Mouse (Mus musculus) monocyte, adult 5-6 weeks (primary cell): ENCODE measurements around the gene Dedd. TPM values are rescaled to one million over a fixed set of nuclear protein-coding genes. Genes with fewer than 3 reads are reported as not detected.

Experiments
- ATAC-seq: fragments of 153-309, 156-312 bp; replicated peaks from 2 replicates; pipeline ENCODE4 v1.8.0; 2017; ENCODE audit warnings: mild to moderate bottlenecking; ENCODE audit not compliant: low TSS enrichment, insufficient number of reproducible peaks, severe bottlenecking, poor library complexity, low FRiP score
- total RNA-seq: library from RNA; stranded (forward); fragments of 200-1000, 200-491, 200-594 nt; gene quantifications from 3 replicates; pipeline ENCODE4 v1.2.3, GENCODE M21; 2017

The Dedd gene
- total RNA-seq, 1 experiment from 2014 or later, result 12.6 TPM

GRCm38 (mm10) chr1:171388376-171389102 is 59.6 kb downstream of the Dedd start, which contains the start of gene Arhgap30:
Gene Arhgap30, plus strand, starts transcription at chr1:171388954.
- peak; percentile 88 for ATAC-seq

- peak; percentile 81 for ATAC-seq
These were observed 61.2 kb downstream of the Dedd start for GRCm38 (mm10) chr1:171390101-171390500.

Other genes starting within 250 kb of the Dedd start
- gene Cfap126, start 215.2 kb upstream of the Dedd start, total RNA-seq, result 1.4 to 6.2 TPM (median 1.6 TPM) in 3 replicates
- gene Sdhc, start 178.5 kb upstream of the Dedd start, total RNA-seq, result 15.7 to 38.4 TPM (median 25.1 TPM) in 3 replicates
- not detected in 3 replicates for gene Mpz, start 178.4 kb upstream of the Dedd start, total RNA-seq
- gene Pcp4l1, start 132.9 kb upstream of the Dedd start, total RNA-seq, result 0.29 to 2.0 TPM in 2 of 3 replicates, not detected in the other
- 0.19 to 0.86 TPM in 2 of 3 replicates, not detected in the other for gene Nr1i3, start 115.2 kb upstream of the Dedd start, total RNA-seq
- gene Tomm40l, start 106.6 kb upstream of the Dedd start, total RNA-seq, result 5.0 to 10.2 TPM (median 9.3 TPM) in 3 replicates
- not detected in 3 replicates for gene Apoa2, start 104.1 kb upstream of the Dedd start, total RNA-seq
- 875 to 1,050 TPM (median 955 TPM) in 3 replicates for gene Fcer1g, start 94.8 kb upstream of the Dedd start, total RNA-seq
- gene Adamts4, start 78.7 kb upstream of the Dedd start, total RNA-seq, result not detected in 3 replicates
- gene Ndufs2, start 77.8 kb upstream of the Dedd start, total RNA-seq, result 172 to 231 TPM (median 231 TPM) in 3 replicates
- 32.4 to 35.5 TPM (median 34.3 TPM) in 3 replicates for gene B4galt3, start 58.8 kb upstream of the Dedd start, total RNA-seq
- 9.2 to 14.2 TPM (median 11.1 TPM) in 3 replicates for gene Ppox, start 48.0 kb upstream of the Dedd start, total RNA-seq
- gene Usp21, start 41.2 kb upstream of the Dedd start, total RNA-seq, result 8.1 to 12.6 TPM (median 11.2 TPM) in 3 replicates
- 46.7 to 66.9 TPM (median 63.4 TPM) in 3 replicates for gene Ufc1, start 34.1 kb upstream of the Dedd start, total RNA-seq
- gene Nit1, start 16.5 kb downstream of the Dedd start, total RNA-seq, result 35.1 to 41.2 TPM (median 36.1 TPM) in 3 replicates
- gene Pfdn2, start 16.5 kb downstream of the Dedd start, total RNA-seq, result 26.8 to 86.9 TPM (median 34.0 TPM) in 3 replicates
- not detected in 3 replicates for gene Klhdc9, start 31.7 kb downstream of the Dedd start, total RNA-seq
- 2.0 to 3.9 TPM (median 2.5 TPM) in 3 replicates for gene Nectin4, start 41.0 kb downstream of the Dedd start, total RNA-seq
- 328 to 413 TPM (median 376 TPM) in 3 replicates for gene Arhgap30, start 59.8 kb downstream of the Dedd start, total RNA-seq
- 91.6 to 117 TPM (median 94.5 TPM) in 3 replicates for gene Usf1, start 82.2 kb downstream of the Dedd start, total RNA-seq
- gene Tstd1, start 89.7 kb downstream of the Dedd start, total RNA-seq, result 3.9 to 9.0 TPM (median 4.9 TPM) in 3 replicates
- gene F11r, start 108.4 kb downstream of the Dedd start, total RNA-seq, result 3.5 to 8.6 TPM (median 4.5 TPM) in 3 replicates
- 10.6 to 14.2 TPM (median 11.8 TPM) in 3 replicates for gene Alyref2, start 174.3 kb downstream of the Dedd start, total RNA-seq
- gene Itln1, start 206.1 kb downstream of the Dedd start, total RNA-seq, result not detected in 3 replicates
- gene Cd244a, start 230.0 kb downstream of the Dedd start, total RNA-seq, result 232 to 381 TPM (median 239 TPM) in 3 replicates